Mouse (Mus musculus) megakaryocyte, embryonic 14.5 days (primary cell): ENCODE results near the gene Ankrd27.

ENCODE experiments used
- FLI1 ChIP-seq: IDR thresholded peaks from 2 replicates; pipeline ENCODE4 v1.6.1; 2012; ENCODE audit warnings: low read length, inconsistent platforms, mixed read lengths
- GATA1 ChIP-seq: IDR thresholded peaks from 3 replicates; pipeline ENCODE4 v1.6.1; 2012; ENCODE audit warnings: mixed read lengths, low read length, inconsistent platforms, borderline replicate concordance

DNA sequence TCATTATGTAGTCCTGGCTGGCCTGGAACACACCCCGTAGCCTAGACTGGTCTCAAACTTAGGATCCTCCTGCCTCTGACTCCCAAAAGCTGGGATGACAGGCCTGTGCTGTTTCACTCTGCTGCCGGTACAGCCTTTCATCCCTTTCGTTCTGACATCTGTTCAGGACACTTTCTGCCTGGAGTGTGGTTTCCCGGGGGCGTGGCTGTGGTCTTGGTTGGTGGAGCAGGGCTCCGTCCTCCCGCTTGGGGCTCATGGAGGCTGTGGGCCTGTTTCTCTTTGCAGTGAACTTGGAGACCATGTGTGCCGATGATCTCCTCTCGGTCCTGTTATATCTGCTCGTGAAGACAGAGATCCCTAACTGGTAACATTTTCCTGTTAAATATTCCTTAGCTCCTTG, 20.8 kb downstream of the Ankrd27 start:
- no peak for TF ChIP-seq GATA1
- no peak for TF ChIP-seq FLI1
